Mouse (Mus musculus) ES-E14 (cell line): ENCODE results near the gene Mef2b.

Experiments
- CHD2 ChIP-seq: IDR thresholded peaks from 2 replicates; pipeline ENCODE4 v1.6.1; 2014; ENCODE audit warnings: mild to moderate bottlenecking, low read depth, low read length, inconsistent platforms
- HCFC1 ChIP-seq: IDR thresholded peaks from 2 replicates; pipeline ENCODE4 v1.6.1; 2012; ENCODE audit warnings: low read length, inconsistent platforms, borderline replicate concordance; ENCODE audit not compliant: insufficient read depth
- ZNF384 ChIP-seq: IDR thresholded peaks from 2 replicates; pipeline ENCODE4 v1.6.1; 2012; ENCODE audit warnings: low read depth, low read length, inconsistent platforms

GRCm38 (mm10) chr8:70171240-70171639 is 31.7 kb downstream of the Mef2b start:
- TF ChIP-seq CHD2, result no peak
- no peak for TF ChIP-seq HCFC1
- TF ChIP-seq ZNF384, result no peak
